Mouse (Mus musculus) liver, postnatal 0 days (tissue): ENCODE data around the gene Tstd1. TPM values are rescaled to one million over a fixed set of nuclear protein-coding genes. Genes with fewer than 3 reads are reported as not detected.
A peak's percentile ranks its signal among the peaks of the same experiment; 100 is the strongest.

Experiments
- ATAC-seq: fragments of 200-750 bp; cut with Nextera tagmentation; 2 replicates; pipeline ENCODE4 v1.8.0; 2017; ENCODE audit warnings: mild to moderate bottlenecking, moderate library complexity
- DNase-seq: peaks from one replicate; pipeline ENCODE4 v3.0.0-alpha.2; 2016
- H3K27ac ChIP-seq: fragments of 300-500 bp; sonication (generic); 2 replicates; pipeline ENCODE4 v1.5.1; 2014; ENCODE audit warnings: antibody characterized with exemption, moderate library complexity, mild to moderate bottlenecking, low read depth
- H3K27me3 ChIP-seq: fragments of 300-500 bp; sonication (generic); 2 replicates; pipeline ENCODE4 v1.6.1; 2014; ENCODE audit warnings: low read length, control low read depth, mixed read lengths; ENCODE audit not compliant: insufficient read depth
- H3K36me3 ChIP-seq: fragments of 300-500 bp; sonication (generic); replicated peaks from 2 replicates; pipeline ENCODE4 v1.6.1; 2014; ENCODE audit warnings: mild to moderate bottlenecking, control low read depth, low read length, moderate library complexity, mixed read lengths; ENCODE audit not compliant: insufficient read depth
- H3K4me1 ChIP-seq: fragments of 300-500 bp; sonication (generic); 2 replicates; pipeline ENCODE4 v1.6.1; 2014; ENCODE audit warnings: antibody characterized with exemption, mild to moderate bottlenecking, control low read depth; ENCODE audit not compliant: insufficient read depth
- H3K4me2 ChIP-seq: fragments of 300-500 bp; sonication (generic); 2 replicates; pipeline ENCODE4 v1.6.1; 2014; ENCODE audit warnings: low read depth, mild to moderate bottlenecking, low read length, moderate library complexity, mixed read lengths
- H3K4me3 ChIP-seq: fragments of 300-500 bp; sonication (generic); 2 replicates; pipeline ENCODE4 v1.5.1; 2014; ENCODE audit warnings: low read depth, low read length
- H3K9ac ChIP-seq: fragments of 300-500 bp; sonication (generic); replicated peaks from 2 replicates; pipeline ENCODE4 v1.6.1; 2014; ENCODE audit warnings: mild to moderate bottlenecking, moderate library complexity
- H3K9me3 ChIP-seq: fragments of 300-500 bp; sonication (generic); 2 replicates; pipeline ENCODE4 v1.6.1; 2016; ENCODE audit warnings: mild to moderate bottlenecking, control low read depth, low read length, mixed read lengths
- CTCF ChIP-seq: sonication (generic); IDR thresholded peaks from 2 replicates; pipeline ENCODE4 v1.5.1; 2016; ENCODE audit warnings: antibody characterized with exemption, low read depth
- EP300 ChIP-seq: IDR thresholded peaks from 2 replicates; pipeline ENCODE4 v1.6.1; 2016; ENCODE audit warnings: antibody characterized with exemption, low read depth, mild to moderate bottlenecking
- WGBS: fragments of 180-500 bp; shearing (Covaris S2); extraction: QIAGEN DNeasy Blood & Tissue Kit; methylation state at CpG from one replicate; pipeline ENCODE4 v1.1.7; 2014; ENCODE audit not compliant: insufficient replicate concordance; 5-methylcytosine and 5-hydroxymethylcytosine counted together
- polyA plus RNA-seq: library from polyadenylated mRNA; unstranded; fragments of >200 nt; fragmentation: Nextera tagmentation; extraction: Ambion mirVana; gene quantifications from 2 replicates; pipeline ENCODE4 v1.2.1, GENCODE M21; 2015

Gene Tstd1
- polyA plus RNA-seq, 1 experiment from 2014 or later: 36.5 TPM

DNA sequence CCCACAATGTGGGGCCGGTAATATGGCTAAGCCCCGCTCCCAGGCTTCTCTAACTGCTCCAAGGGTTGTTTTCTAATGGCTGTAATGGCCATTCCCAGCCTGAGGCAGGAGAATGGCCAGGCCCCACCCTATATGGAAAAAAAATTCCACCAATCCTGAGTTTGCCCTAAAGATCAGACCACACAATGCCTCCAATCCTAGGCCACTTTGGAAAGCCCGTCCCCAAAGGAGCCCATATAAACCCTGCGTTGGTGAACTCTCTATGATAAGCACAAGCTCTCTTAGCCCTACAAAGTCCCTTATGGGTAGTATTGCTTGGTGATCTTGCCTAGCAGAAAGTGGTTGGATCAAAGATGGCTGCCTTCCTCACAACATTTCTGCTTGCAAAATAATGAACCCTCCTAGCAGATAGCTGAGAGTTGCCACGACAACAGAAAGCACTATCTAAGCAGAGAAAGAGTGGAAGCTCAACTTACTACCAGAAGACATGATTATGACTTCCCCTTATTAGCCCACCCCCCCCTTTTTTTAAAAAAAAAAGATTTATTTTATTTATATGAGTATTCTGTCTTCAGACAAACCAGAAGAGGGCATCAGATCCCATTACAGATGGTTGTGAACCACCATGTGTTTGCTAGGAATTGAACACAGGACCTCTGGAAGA, 47.2 kb downstream of the Tstd1 start:
- ATAC-seq: peak; percentile 21; the same call in 1 of the 2 replicates
- H3K4me2 ChIP-seq: no peak overlapping the region
- H3K4me1 ChIP-seq: peaks cover 2% of the 10 kb centered on the region; the same call in 1 of the 2 replicates
- no peaks in the 10 kb centered on the region for H3K9me3 ChIP-seq
- no peak overlapping the region for H3K4me3 ChIP-seq
- peaks cover 11% of the 10 kb centered on the region for H3K36me3 ChIP-seq
- no peak overlapping the region for H3K27ac ChIP-seq
- TF ChIP-seq EP300 (no peak), CTCF (no peak)
- H3K9ac ChIP-seq: no peak overlapping the region
- WGBS: 72% methylated on average over 5 of the region's 5 CpGs
- no peaks in the 10 kb centered on the region for H3K27me3 ChIP-seq
- no peak for DNase-seq

DNA sequence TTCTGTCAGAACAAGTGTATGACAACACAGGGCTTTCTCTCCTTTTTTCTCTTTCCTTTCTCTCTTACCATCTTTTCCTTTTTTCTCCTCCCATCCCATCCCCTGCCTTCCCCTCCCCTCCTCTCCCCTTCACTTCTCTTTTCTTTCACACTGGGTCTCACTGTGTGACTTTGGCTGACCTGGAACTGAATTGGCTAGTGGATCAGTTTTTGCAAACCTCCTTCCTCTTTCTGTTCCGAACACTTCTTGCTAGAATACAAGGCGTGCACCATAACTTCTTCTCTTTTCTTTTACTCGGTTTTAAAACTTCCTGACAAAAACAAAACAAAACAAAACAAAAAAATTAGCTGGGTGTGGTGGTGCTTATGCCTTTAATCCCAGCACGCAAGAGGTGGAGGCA, 47.9 kb downstream of the Tstd1 start:
- Histone ChIP-seq H3K9me3 (no peaks in the 10 kb centered on the region), H3K4me2 (no peak overlapping the region), H3K27me3 (no peaks in the 10 kb centered on the region), H3K4me1 (peaks cover 2% of the 10 kb centered on the region; the same call in 1 of the 2 replicates), H3K9ac (no peak overlapping the region), H3K4me3 (0 out of 2 replicates have a peak overlapping the region, but pooled peaks have one; percentile 5), H3K27ac (0 out of 2 replicates have a peak overlapping the region, but pooled peaks have one; percentile 7), H3K36me3 (peaks cover 7% of the 10 kb centered on the region)
- DNase-seq: no peak
- ATAC-seq: no peak
- 36% methylated on average over 4 of the region's 4 CpGs for WGBS
- TF ChIP-seq CTCF (no peak), EP300 (no peak)

DNA sequence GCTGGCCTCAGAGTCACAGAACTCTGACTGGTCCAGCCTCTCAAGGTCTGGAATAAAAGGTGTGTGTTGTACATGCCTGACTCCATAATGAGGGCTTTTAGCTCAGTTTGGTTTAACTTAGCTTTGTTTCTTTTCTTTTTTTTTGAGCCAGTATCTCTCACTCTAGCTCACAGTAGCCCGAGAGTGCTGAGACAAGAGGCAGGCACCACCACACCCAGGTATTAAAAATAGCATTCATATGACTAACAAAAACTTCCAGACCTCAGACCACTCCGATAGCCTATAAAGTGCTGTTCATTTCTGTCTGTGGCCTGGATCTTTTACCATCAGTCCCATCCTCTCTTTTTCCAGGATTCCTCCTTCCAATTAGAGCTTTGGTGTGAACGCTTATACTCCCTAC, 51.0 kb downstream of the Tstd1 start:
- no peaks in the 10 kb centered on the region for H3K36me3 ChIP-seq
- WGBS: 68% methylated on average over 3 of the region's 3 CpGs
- DNase-seq: no peak

More for the DNA sequence above, 51.0 kb downstream of the Tstd1 start:
- Histone ChIP-seq H3K4me1 (peaks cover 2% of the 10 kb centered on the region; the same call in 1 of the 2 replicates), H3K27me3 (no peaks in the 10 kb centered on the region), H3K4me3 (no peak overlapping the region), H3K9ac (no peak overlapping the region), H3K4me2 (no peak overlapping the region), H3K9me3 (no peaks in the 10 kb centered on the region), H3K27ac (no peak overlapping the region)
- no peak for TF ChIP-seq EP300
- TF ChIP-seq CTCF: no peak
- no peak for ATAC-seq

Other genes starting within 250 kb of the Tstd1 start
- 6.7 and 8.2 TPM in 2 replicates for gene Pcp4l1, start 222.6 kb upstream of the Tstd1 start, polyA plus RNA-seq
- 49.6 and 53.1 TPM in 2 replicates for gene Nr1i3, start 204.9 kb upstream of the Tstd1 start, polyA plus RNA-seq
- 5.7 and 6.6 TPM in 2 replicates for gene Tomm40l, start 196.4 kb upstream of the Tstd1 start, polyA plus RNA-seq
- gene Apoa2, start 193.8 kb upstream of the Tstd1 start, polyA plus RNA-seq: 20,306 and 20,852 TPM in 2 replicates
- gene Fcer1g, start 184.5 kb upstream of the Tstd1 start, polyA plus RNA-seq: 171 and 176 TPM in 2 replicates
- 0.41 and 0.51 TPM in 2 replicates for gene Adamts4, start 168.5 kb upstream of the Tstd1 start, polyA plus RNA-seq
- 158 and 170 TPM in 2 replicates for gene Ndufs2, start 167.5 kb upstream of the Tstd1 start, polyA plus RNA-seq
- 16.0 and 16.7 TPM in 2 replicates for gene B4galt3, start 148.5 kb upstream of the Tstd1 start, polyA plus RNA-seq
- 61.5 and 69.6 TPM in 2 replicates for gene Ppox, start 137.7 kb upstream of the Tstd1 start, polyA plus RNA-seq
- 13.9 and 15.1 TPM in 2 replicates for gene Usp21, start 130.9 kb upstream of the Tstd1 start, polyA plus RNA-seq
- gene Ufc1, start 123.8 kb upstream of the Tstd1 start, polyA plus RNA-seq: 58.1 and 59.6 TPM in 2 replicates
- gene Dedd, start 89.7 kb upstream of the Tstd1 start, polyA plus RNA-seq: 16.4 and 17.7 TPM in 2 replicates
- 73.4 and 74.6 TPM in 2 replicates for gene Nit1, start 73.2 kb upstream of the Tstd1 start, polyA plus RNA-seq
- gene Pfdn2, start 73.2 kb upstream of the Tstd1 start, polyA plus RNA-seq: 46.2 and 47.7 TPM in 2 replicates
- gene Klhdc9, start 58.1 kb upstream of the Tstd1 start, polyA plus RNA-seq: 0.59 and 0.60 TPM in 2 replicates
- 0.15 and 0.22 TPM in 2 replicates for gene Nectin4, start 48.8 kb upstream of the Tstd1 start, polyA plus RNA-seq
- gene Arhgap30, start 29.9 kb upstream of the Tstd1 start, polyA plus RNA-seq: 5.6 and 7.0 TPM in 2 replicates
- gene Usf1, start 7.6 kb upstream of the Tstd1 start, polyA plus RNA-seq: 22.6 and 25.4 TPM in 2 replicates
- 57.9 and 61.7 TPM in 2 replicates for gene F11r, start 18.7 kb downstream of the Tstd1 start, polyA plus RNA-seq
- 8.4 and 8.9 TPM in 2 replicates for gene Alyref2, start 84.6 kb downstream of the Tstd1 start, polyA plus RNA-seq
- not detected in 2 replicates for gene Itln1, start 116.4 kb downstream of the Tstd1 start, polyA plus RNA-seq
- 0.85 and 1.1 TPM in 2 replicates for gene Cd244a, start 140.3 kb downstream of the Tstd1 start, polyA plus RNA-seq
- 1.4 and 2.2 TPM in 2 replicates for gene Ly9, start 188.5 kb downstream of the Tstd1 start, polyA plus RNA-seq
- gene Slamf7, start 234.2 kb downstream of the Tstd1 start, polyA plus RNA-seq: 5.7 and 6.1 TPM in 2 replicates